Mouse (Mus musculus) activated CD4-positive, CD25-positive, alpha-beta regulatory T cell, adult 4 months (primary cell): ENCODE measurements around the gene Pgc. TPM values are rescaled to one million over a fixed set of nuclear protein-coding genes. Genes with fewer than 3 reads are reported as not detected.

Experiments
- ATAC-seq: one replicate; pipeline ENCODE4 v1.8.0; 2017
- polyA plus RNA-seq, 2 experiments: library from polyadenylated mRNA; unstranded; fragments of 100-300 nt; shearing (Covaris generic); gene quantifications; one replicate each; pipeline ENCODE4 v1.2.1; 2017

Gene Pgc
- polyA plus RNA-seq, 2 experiments from 2014 or later = not detected

GRCm38 (mm10) chr17:47750101-47750500 lies 23.5 kb downstream of the Pgc start:
- ATAC-seq = no peak

GRCm38 (mm10) chr17:47751811-47752210 lies 25.2 kb downstream of the Pgc start:
- ATAC-seq = no peak

GRCm38 (mm10) chr17:47753130-47753775 lies 26.6 kb downstream of the Pgc start:
- ATAC-seq = no peak

GRCm38 (mm10) chr17:47754246-47754645 lies 27.6 kb downstream of the Pgc start:
- ATAC-seq = no peak

- ATAC-seq = no peak
Observed at GRCm38 (mm10) chr17:47756366-47756765, 29.7 kb downstream of the Pgc start.

GRCm38 (mm10) chr17:47757056-47757610 lies 30.5 kb downstream of the Pgc start:
- no peak for ATAC-seq

GRCm38 (mm10) chr17:47759702-47760410 lies 33.2 kb downstream of the Pgc start:
- no peak for ATAC-seq

GRCm38 (mm10) chr17:47762028-47762427 lies 35.4 kb downstream of the Pgc start:
- no peak for ATAC-seq

GRCm38 (mm10) chr17:47762518-47763340 lies 36.1 kb downstream of the Pgc start:
- no peak for ATAC-seq

- no peak for ATAC-seq
Observed at GRCm38 (mm10) chr17:47765986-47766385, 39.3 kb downstream of the Pgc start.

- ATAC-seq = no peak
Observed at GRCm38 (mm10) chr17:47766407-47767043, 39.9 kb downstream of the Pgc start.

GRCm38 (mm10) chr17:47767081-47767455 lies 40.4 kb downstream of the Pgc start:
- ATAC-seq = no peak

- no peak for ATAC-seq
Observed at GRCm38 (mm10) chr17:47767456-47768141, 41.0 kb downstream of the Pgc start.

GRCm38 (mm10) chr17:47768707-47769276 lies 42.1 kb downstream of the Pgc start:
- ATAC-seq = no peak

- no peak for ATAC-seq
Observed at GRCm38 (mm10) chr17:47769389-47770299, 43.0 kb downstream of the Pgc start.

- no peak for ATAC-seq
Observed at GRCm38 (mm10) chr17:47773604-47774003, 47.0 kb downstream of the Pgc start.

GRCm38 (mm10) chr17:47777141-47777540 lies 50.5 kb downstream of the Pgc start:
- no peak for ATAC-seq

GRCm38 (mm10) chr17:47780470-47780869 lies 53.8 kb downstream of the Pgc start:
- ATAC-seq = no peak

- no peak for ATAC-seq
Observed at GRCm38 (mm10) chr17:47782486-47782885, 55.8 kb downstream of the Pgc start.

GRCm38 (mm10) chr17:47783445-47784223 lies 57.0 kb downstream of the Pgc start:
- ATAC-seq = no peak
